Mouse (Mus musculus) monocyte, adult 2 months (primary cell): ENCODE data around the gene Ergic1.

Experiments used
- DNase-seq, 2 experiments: peaks; one replicate each; pipeline ENCODE4 v3.0.0; 2022; ENCODE audit warnings: low spot score in 2 of 2, low read depth in 1 of 2

Ergic1 gene

GRCm38 (mm10) chr17:26658854-26659572 is 97.7 kb downstream of the Ergic1 start:
- DNase-seq: no peak

- DNase-seq: no peak
Observed at GRCm38 (mm10) chr17:26659573-26659915, 98.3 kb downstream of the Ergic1 start.

GRCm38 (mm10) chr17:26660192-26660912 is 99.1 kb downstream of the Ergic1 start:
- DNase-seq: peak in 1 of 2 experiments; percentile 50

GRCm38 (mm10) chr17:26662204-26662603 is 100.9 kb downstream of the Ergic1 start:
- no peak for DNase-seq

- DNase-seq: peak; percentile 76 to 81
Observed at GRCm38 (mm10) chr17:26662978-26663683, 101.8 kb downstream of the Ergic1 start, which contains the start of gene Atp6v0e. Gene Atp6v0e, plus strand, starts transcription at chr17:26663231.

- no peak for DNase-seq
Observed at GRCm38 (mm10) chr17:26665600-26665999, 104.3 kb downstream of the Ergic1 start.

- DNase-seq: no peak
Observed at GRCm38 (mm10) chr17:26671268-26671667, 110.0 kb downstream of the Ergic1 start.

GRCm38 (mm10) chr17:26675845-26676244 is 114.6 kb downstream of the Ergic1 start:
- no peak for DNase-seq

- DNase-seq: peak; percentile 55 to 77
Observed at GRCm38 (mm10) chr17:26676252-26676615, 114.9 kb downstream of the Ergic1 start.

- DNase-seq: peak; percentile 24 to 40
Observed at GRCm38 (mm10) chr17:26676616-26677376, 115.5 kb downstream of the Ergic1 start.

- DNase-seq: no peak
Observed at GRCm38 (mm10) chr17:26677711-26678637, 116.7 kb downstream of the Ergic1 start.

GRCm38 (mm10) chr17:26681276-26681675 is 120.0 kb downstream of the Ergic1 start:
- no peak for DNase-seq

- no peak for DNase-seq
Observed at GRCm38 (mm10) chr17:26686334-26687000, 125.2 kb downstream of the Ergic1 start.

GRCm38 (mm10) chr17:26688795-26689735 is 127.8 kb downstream of the Ergic1 start:
- DNase-seq: no peak

- no peak for DNase-seq
Observed at GRCm38 (mm10) chr17:26689810-26690209, 128.5 kb downstream of the Ergic1 start.

GRCm38 (mm10) chr17:26690236-26690635 is 128.9 kb downstream of the Ergic1 start:
- DNase-seq: no peak

GRCm38 (mm10) chr17:26691110-26691509 is 129.8 kb downstream of the Ergic1 start:
- DNase-seq: no peak

- DNase-seq: no peak
Observed at GRCm38 (mm10) chr17:26693424-26693823, 132.1 kb downstream of the Ergic1 start.
